Mouse (Mus musculus): ENCODE measurements at regions not wholly inside any gene's neighbourhood (a gene's known extent, or its start where the extent isn't known, plus 50 kb on each side); places are given as distances from the start of the nearest gene placed in this dataset.
A peak's percentile ranks its signal among the peaks of the same experiment; 100 is the strongest.

- Histone ChIP-seq H3K4me1 (peaks cover 3% of the 10 kb centered on the region; the same call in 1 of the 2 replicates), H3K9ac (no peak overlapping the region), H3K4me2 (no peak overlapping the region), H3K4me3 (no peak overlapping the region), H3K27ac (no peak overlapping the region), H3K36me3 (no peaks in the 10 kb centered on the region), H3K27me3 (no peaks in the 10 kb centered on the region), H3K9me3 (no peaks in the 10 kb centered on the region)
- WGBS = 78% methylated on average over 3 of the region's 3 CpGs
- ATAC-seq (ENCODE audit: insufficient number of reproducible peaks, low FRiP score, low TSS enrichment, low read depth) = no peak
Measured at GRCm38 (mm10) chr13:111860931-111861330, 52.1 kb upstream of the Map3k1 start.

DNA sequence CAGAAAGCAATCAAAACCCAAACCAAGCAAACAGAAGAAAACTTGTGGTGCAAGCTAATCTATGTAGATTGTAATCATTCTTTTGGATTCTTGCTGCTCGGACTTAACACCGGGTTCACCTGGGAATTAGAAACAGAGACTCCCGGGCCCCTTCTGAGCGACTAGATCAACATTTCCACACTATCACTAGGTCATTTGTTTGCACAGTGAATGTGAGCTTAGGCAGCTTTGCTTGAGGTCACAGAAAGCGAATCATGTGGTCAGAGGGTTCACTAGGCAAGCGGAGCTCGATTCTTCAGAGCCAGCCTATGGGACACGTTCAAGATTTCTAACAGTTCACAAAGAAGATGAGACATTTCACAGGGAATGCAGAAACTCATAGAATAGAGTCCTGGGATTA is 53.5 kb upstream of the Map3k1 start:
- Histone ChIP-seq H3K27me3 (no peaks in the 10 kb centered on the region), H3K4me1 (no peaks in the 10 kb centered on the region), H3K4me3 (no peak overlapping the region), H3K36me3 (no peaks in the 10 kb centered on the region), H3K9me3 (no peaks in the 10 kb centered on the region), H3K4me2 (no peak overlapping the region), H3K27ac (no peak overlapping the region), H3K9ac (no peak overlapping the region)
- 82% methylated on average over 8 of the region's 8 CpGs for WGBS
- ATAC-seq (ENCODE audit: insufficient number of reproducible peaks, low FRiP score, low TSS enrichment, low read depth) = no peak

- WGBS = 84% methylated on average over 7 of the region's 7 CpGs
- no peak overlapping the region for H3K4me3 ChIP-seq
- no peak for ATAC-seq (ENCODE audit: insufficient number of reproducible peaks, low FRiP score, low TSS enrichment, low read depth)
- H3K27me3 ChIP-seq = no peaks in the 10 kb centered on the region
- no peak overlapping the region for H3K9ac ChIP-seq
- H3K36me3 ChIP-seq = no peaks in the 10 kb centered on the region
- H3K4me2 ChIP-seq = no peak overlapping the region
- no peak overlapping the region for H3K27ac ChIP-seq
- H3K4me1 ChIP-seq = peaks cover 10% of the 10 kb centered on the region
- no peaks in the 10 kb centered on the region for H3K9me3 ChIP-seq
Measured at GRCm38 (mm10) chr13:111865956-111866355, 57.2 kb upstream of the Map3k1 start.

- H3K4me2 ChIP-seq = 0 out of 2 replicates have a peak overlapping the region, but pooled peaks have one; percentile 45
- H3K9me3 ChIP-seq = no peaks in the 10 kb centered on the region
- no peak overlapping the region for H3K4me3 ChIP-seq
- WGBS = 78% methylated on average over 2 of the region's 2 CpGs
- 0 out of 2 replicates have a peak overlapping the region, but pooled peaks have one; percentile 85 for H3K27ac ChIP-seq
- H3K36me3 ChIP-seq = no peaks in the 10 kb centered on the region
- H3K4me1 ChIP-seq = peaks cover 10% of the 10 kb centered on the region
- H3K9ac ChIP-seq = no peak overlapping the region
- H3K27me3 ChIP-seq = no peaks in the 10 kb centered on the region
- ATAC-seq (ENCODE audit: insufficient number of reproducible peaks, low FRiP score, low TSS enrichment, low read depth) = no peak
Measured at GRCm38 (mm10) chr13:111867261-111867660, 58.5 kb upstream of the Map3k1 start.

- Histone ChIP-seq H3K27ac (peak overlapping the region; percentile 85), H3K9ac (no peak overlapping the region), H3K36me3 (no peaks in the 10 kb centered on the region), H3K9me3 (no peaks in the 10 kb centered on the region), H3K4me1 (peaks cover 10% of the 10 kb centered on the region), H3K4me2 (peak overlapping the region; percentile 45), H3K4me3 (peak overlapping the region; percentile 28), H3K27me3 (no peaks in the 10 kb centered on the region)
- WGBS = 15% methylated on average over 31 of the region's 31 CpGs
- ATAC-seq (ENCODE audit: insufficient number of reproducible peaks, low FRiP score, low TSS enrichment, low read depth) = peak; percentile 57; the same call in 1 of the 2 replicates
Measured at GRCm38 (mm10) chr13:111867763-111868725, 59.3 kb upstream of the Map3k1 start.

- no peak overlapping the region for H3K4me2 ChIP-seq
- H3K9me3 ChIP-seq = no peaks in the 10 kb centered on the region
- peaks cover 10% of the 10 kb centered on the region for H3K4me1 ChIP-seq
- no peak for ATAC-seq (ENCODE audit: insufficient number of reproducible peaks, low FRiP score, low TSS enrichment, low read depth)
- 32% methylated on average over 3 of the region's 3 CpGs for WGBS
- H3K27me3 ChIP-seq = no peaks in the 10 kb centered on the region
- H3K4me3 ChIP-seq = 0 out of 2 replicates have a peak overlapping the region, but pooled peaks have one; percentile 28
- H3K9ac ChIP-seq = no peak overlapping the region
- no peaks in the 10 kb centered on the region for H3K36me3 ChIP-seq
- H3K27ac ChIP-seq = no peak overlapping the region
Measured at GRCm38 (mm10) chr13:111868947-111869346, 60.2 kb upstream of the Map3k1 start.

DNA sequence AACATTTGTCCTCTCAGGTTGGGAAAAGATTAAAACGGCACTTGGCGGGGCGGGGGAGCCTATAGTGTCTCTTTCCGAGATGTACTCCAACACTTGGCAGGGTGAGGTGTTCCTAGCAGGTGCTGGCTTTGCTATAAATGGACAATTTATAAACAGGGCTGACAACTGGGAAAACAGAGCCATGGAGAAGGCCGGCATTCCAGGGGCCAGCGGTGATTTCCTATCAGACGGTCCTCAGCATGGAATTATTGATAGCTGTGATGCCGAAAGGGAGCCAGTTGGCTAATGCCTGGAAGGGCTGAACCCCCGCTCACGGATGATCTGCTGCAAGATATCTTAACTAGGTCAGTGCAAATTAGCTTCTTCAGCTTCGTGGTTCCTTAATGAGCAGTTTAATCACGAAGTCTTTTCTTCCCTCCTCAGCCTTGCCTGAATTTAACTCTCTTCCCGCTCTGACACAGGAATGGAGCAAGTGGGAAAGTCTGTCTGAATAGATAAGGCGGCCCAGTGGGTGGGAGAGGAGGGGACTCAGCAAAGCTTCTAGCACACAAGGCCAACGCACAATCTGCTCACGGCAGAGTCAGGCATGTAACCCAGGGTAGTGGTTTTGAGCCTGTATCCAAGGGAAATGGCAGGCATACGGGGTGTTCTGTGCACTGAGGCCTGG is 61.1 kb upstream of the Map3k1 start:
- peaks cover 10% of the 10 kb centered on the region for H3K4me1 ChIP-seq
- no peaks in the 10 kb centered on the region for H3K36me3 ChIP-seq
- no peak overlapping the region for H3K4me3 ChIP-seq
- H3K27ac ChIP-seq = no peak overlapping the region
- no peak for ATAC-seq (ENCODE audit: insufficient number of reproducible peaks, low FRiP score, low TSS enrichment, low read depth)
- no peak overlapping the region for H3K4me2 ChIP-seq
- no peaks in the 10 kb centered on the region for H3K9me3 ChIP-seq
- 51% methylated on average over 17 of the region's 17 CpGs for WGBS
- no peak overlapping the region for H3K9ac ChIP-seq
- no peaks in the 10 kb centered on the region for H3K27me3 ChIP-seq

GRCm38 (mm10) chr13:111870505-111870904 is 61.7 kb upstream of the Map3k1 start:
- H3K27me3 ChIP-seq = no peaks in the 10 kb centered on the region
- no peak overlapping the region for H3K9ac ChIP-seq
- peaks cover 10% of the 10 kb centered on the region for H3K4me1 ChIP-seq
- no peaks in the 10 kb centered on the region for H3K36me3 ChIP-seq
- no peak overlapping the region for H3K4me3 ChIP-seq
- no peak overlapping the region for H3K4me2 ChIP-seq
- H3K9me3 ChIP-seq = no peaks in the 10 kb centered on the region
- peak overlapping the region; percentile 18; the same call in 1 of the 2 replicates for H3K27ac ChIP-seq
- WGBS = 75% methylated on average over 4 of the region's 4 CpGs
- no peak for ATAC-seq (ENCODE audit: insufficient number of reproducible peaks, low FRiP score, low TSS enrichment, low read depth)

DNA sequence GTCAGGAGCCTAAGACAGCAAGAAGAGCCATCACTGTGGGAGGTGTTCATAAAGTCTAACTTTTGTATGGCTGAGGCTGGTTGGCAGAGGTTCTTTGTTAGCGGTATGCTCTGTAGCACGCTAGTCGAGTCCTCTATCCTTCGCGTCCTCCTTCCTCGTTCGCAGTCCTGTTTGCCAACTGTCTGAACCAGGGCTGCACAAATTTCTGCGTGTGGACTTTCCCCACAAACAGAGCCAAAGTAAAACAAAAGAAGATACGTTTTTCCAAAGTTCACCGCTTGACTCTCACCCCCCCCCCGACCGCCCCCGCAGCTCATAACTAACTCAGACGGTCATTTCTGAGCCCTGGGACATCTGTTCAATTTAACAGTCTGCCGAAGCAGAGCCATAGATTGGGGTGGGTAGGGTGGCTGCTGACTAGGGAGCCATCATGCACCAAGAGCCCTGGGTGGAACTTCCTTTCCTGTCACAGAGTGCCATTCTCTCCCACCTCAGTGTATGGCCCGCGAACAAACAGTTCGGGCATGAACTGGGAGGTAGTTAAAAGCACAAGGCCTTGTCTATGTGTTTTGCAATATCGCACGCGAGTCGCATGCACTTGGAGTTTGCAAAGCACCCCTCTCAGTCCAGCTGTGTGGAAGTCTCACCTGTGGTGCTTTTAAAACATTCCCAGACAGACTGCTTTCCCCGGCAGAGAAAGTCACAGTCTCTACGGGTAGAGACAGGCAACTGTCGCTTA is 63.0 kb upstream of the Map3k1 start:
- Histone ChIP-seq H3K4me2 (no peak overlapping the region), H3K9ac (no peak overlapping the region), H3K9me3 (no peaks in the 10 kb centered on the region), H3K27me3 (no peaks in the 10 kb centered on the region), H3K27ac (no peak overlapping the region), H3K4me1 (peaks cover 10% of the 10 kb centered on the region), H3K36me3 (no peaks in the 10 kb centered on the region), H3K4me3 (no peak overlapping the region)
- 81% methylated on average over 25 of the region's 25 CpGs for WGBS
- no peak for ATAC-seq (ENCODE audit: insufficient number of reproducible peaks, low FRiP score, low TSS enrichment, low read depth)

DNA sequence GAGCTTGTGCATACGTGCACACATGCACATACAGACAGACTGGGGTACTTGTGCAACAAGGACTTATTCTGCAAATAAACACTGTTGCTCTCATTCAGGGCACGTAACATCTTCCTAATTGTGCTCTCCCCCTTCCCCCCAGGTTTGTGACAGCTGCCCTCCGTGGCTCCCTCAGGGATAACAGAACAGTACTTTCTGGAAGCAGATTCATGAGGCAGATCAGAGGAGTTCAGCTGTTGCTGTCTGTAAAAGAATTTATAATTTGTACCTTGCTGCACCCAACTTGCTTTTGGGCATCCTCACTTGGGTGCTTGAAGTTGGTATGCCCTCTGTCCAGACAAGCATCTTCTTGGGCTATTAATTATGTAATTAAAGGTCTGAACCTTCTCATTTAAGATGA is 65.5 kb upstream of the Map3k1 start:
- ATAC-seq (ENCODE audit: insufficient number of reproducible peaks, low FRiP score, low TSS enrichment, low read depth) = no peak
- H3K27ac ChIP-seq = no peak overlapping the region
- no peak overlapping the region for H3K9ac ChIP-seq
- 63% methylated on average over 3 of the region's 3 CpGs for WGBS
- H3K27me3 ChIP-seq = no peaks in the 10 kb centered on the region
- H3K4me3 ChIP-seq = no peak overlapping the region
- H3K9me3 ChIP-seq = 0 out of 2 replicates have a peak, but pooled peaks cover 5% of the 10 kb centered on the region
- no peak overlapping the region for H3K4me2 ChIP-seq
- 0 out of 2 replicates have a peak, but pooled peaks cover 2% of the 10 kb centered on the region for H3K4me1 ChIP-seq
- H3K36me3 ChIP-seq = no peaks in the 10 kb centered on the region

DNA sequence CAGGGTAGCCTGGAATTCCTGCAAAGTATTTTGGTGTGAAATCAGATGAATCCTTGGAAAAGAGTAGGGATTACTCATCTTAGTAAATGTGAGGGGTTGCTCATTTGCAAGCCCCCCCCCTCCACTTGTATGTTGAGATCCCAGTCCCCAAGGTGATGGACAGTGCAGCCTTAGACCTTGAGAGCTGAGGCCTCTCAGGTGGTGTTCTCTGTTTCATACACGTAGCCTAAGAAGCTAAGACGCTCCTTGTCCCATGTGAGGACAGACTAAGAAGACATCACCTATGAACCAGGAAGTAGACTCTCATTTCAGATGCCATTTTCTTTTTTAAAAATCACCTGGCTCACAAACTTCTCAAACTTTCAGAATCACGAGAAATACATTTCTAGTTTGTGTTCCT is 67.6 kb upstream of the Map3k1 start:
- Histone ChIP-seq H3K4me2 (no peak overlapping the region), H3K4me3 (no peak overlapping the region), H3K27ac (no peak overlapping the region), H3K27me3 (no peaks in the 10 kb centered on the region), H3K4me1 (no peaks in the 10 kb centered on the region), H3K36me3 (no peaks in the 10 kb centered on the region), H3K9me3 (0 out of 2 replicates have a peak, but pooled peaks cover 5% of the 10 kb centered on the region), H3K9ac (no peak overlapping the region)
- 83% methylated on average over 3 of the region's 3 CpGs for WGBS
- ATAC-seq (ENCODE audit: insufficient number of reproducible peaks, low FRiP score, low TSS enrichment, low read depth) = no peak
